Mouse (Mus musculus) kidney, adult 8-10 months (tissue): ENCODE results near the gene Fbxo3.
"Not testable (repeated sequence)": the region's sequence is repeated elsewhere in the genome, so short reads cannot be mapped to it uniquely, and the experiment has no call there.

Experiments used
- DNase-seq, 2 experiments: peaks; one replicate each; pipeline ENCODE4 v3.0.0; 2022

Gene Fbxo3

DNA sequence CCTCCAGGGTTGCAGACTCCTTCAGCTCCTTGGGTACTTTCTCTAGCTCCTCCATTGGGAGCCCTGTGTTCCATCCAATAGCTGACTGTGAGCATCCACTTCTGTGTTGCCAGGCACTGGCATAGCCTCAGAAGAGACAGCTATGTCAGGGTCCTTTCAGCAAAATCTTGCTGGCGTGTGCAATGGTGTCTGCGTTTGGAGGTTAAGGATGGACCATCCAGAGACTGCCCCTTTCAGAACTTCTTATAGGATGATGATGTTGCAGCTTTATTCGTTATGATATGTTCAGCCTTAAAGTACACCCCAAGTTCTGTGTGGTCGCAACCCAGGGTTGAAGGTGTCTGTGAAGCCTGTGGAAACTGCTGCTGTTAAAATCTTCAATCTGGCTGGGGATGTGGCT is 69.9 kb downstream of the Fbxo3 start:
- not testable (repeated sequence) for DNase-seq

DNA sequence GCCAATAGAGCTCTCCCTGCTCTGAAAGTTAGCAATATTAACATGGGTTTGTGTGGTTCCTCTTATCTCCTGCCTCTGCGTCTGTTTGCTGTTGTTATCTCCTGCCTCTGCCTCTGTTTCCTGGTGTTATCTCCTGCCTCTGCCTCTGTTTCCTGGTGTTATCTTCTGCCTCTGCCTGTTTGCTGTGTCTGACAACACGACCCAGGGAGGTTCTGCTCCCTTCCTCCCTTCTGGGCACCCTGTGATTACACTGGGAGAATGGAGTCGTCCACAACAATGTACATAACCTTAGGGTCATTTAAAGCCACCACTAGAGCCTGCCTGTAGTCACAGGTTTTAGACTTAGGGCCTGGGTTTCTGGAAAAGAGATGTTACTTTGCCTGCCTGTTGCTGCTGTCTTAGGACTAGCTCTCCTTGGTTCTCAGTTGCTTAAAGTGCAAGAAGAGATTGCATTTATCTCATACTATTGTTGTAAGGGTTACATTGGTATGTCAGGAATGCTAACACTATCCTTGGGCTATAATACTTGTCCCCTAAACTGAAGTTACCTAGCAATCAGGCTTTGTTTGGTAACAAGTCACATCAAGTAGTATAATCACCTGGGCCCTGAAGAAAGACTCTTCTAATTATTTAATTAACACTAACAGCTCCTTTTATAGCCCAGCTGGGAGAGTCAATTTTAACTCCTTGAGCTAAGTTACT is 71.2 kb downstream of the Fbxo3 start:
- no peak for DNase-seq

DNA sequence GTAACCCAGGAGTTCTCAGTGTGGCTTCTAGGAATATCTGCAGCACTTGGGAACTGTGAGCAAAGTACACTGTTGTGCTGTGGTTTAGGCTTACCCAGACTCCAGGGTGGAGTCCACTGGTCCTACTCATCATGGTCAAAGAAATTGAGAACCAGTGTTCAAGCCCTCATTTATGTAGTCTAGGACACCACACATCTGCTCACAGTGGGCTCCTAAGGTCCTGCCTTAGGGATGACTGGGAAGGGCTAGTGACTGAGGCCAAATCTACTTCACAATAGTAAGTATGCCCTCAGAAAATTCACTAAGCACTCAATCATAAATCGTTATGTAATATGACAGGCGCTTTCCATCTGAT is 71.7 kb downstream of the Fbxo3 start:
- no peak for DNase-seq

DNA sequence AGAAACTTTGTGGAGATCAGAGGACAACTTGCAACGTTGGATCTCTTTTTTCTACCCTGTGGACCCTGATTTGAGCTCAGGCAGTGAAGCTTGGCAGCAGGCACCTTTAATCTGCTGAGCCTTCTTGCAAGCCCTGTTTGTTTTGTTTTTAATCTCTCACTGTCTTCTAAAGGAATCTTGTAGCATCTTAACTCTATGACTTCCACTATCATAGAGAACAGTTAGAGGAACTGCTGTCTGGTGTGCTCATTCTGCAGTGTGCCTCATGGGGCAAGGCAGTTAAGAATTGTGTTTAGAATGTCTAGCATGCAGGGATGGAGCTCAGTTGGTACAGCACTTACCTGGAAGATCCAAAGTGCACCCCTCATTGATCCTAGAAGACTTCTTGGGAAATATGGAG is 72.4 kb downstream of the Fbxo3 start:
- DNase-seq = no peak

DNA sequence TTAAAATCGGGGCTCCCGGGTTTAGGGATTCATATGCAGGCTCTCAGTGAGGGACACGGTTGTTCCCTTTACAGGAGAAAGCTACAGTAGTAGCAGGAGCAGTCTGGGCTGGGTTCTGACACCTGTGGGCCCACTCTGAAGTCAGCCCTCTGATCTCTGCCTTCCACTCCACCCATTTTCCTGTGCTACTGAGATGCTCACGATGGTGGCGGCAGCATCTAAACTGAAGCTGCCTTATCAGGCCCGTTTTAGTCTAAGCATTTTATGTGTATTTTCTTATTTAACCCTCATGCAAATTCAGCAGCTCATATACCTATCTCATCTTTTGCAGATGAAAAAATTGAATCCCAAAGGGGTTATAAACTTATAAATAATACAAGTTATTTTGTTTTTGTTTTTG is 77.3 kb downstream of the Fbxo3 start:
- no peak for DNase-seq

DNA sequence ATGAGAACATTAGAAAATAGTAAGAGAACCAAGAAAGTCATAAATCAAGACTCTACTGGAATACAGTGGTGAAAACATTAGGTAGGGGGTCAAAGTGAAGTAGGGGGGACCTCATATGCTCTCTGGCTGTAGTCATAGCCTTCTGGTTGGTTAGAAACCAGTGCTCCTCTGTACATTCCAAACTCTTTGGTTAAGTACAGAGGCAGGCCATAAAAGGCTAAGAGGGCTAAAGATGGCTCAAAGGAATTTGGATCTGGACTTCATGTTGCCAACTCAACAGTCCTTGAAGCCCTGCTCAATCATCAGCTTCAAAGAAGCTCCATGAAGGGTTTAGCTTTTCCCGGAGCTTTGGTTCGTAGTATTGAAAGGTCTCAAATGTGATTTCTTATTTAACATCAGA is 81.5 kb downstream of the Fbxo3 start:
- not testable (repeated sequence) for DNase-seq

DNA sequence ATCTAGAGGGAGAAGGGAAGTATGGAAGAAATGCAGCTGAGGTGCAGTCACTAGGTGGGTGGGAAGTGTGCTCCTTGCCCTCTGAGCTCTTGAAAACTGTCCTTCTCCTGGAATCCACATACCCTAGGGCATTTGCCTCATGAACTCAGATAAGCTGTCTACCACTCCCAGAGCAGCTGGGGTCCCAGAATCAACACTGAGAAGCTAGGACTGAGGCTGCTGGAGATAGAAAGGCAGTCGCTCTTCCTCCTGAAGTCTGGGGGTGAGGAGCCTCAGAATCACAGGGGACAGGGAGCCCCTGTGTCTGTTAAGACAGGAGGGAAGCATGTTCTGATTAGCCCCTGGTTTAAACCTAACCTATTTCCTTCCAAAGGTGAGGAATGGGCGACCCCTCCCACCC is 82.0 kb downstream of the Fbxo3 start:
- DNase-seq = no peak

DNA sequence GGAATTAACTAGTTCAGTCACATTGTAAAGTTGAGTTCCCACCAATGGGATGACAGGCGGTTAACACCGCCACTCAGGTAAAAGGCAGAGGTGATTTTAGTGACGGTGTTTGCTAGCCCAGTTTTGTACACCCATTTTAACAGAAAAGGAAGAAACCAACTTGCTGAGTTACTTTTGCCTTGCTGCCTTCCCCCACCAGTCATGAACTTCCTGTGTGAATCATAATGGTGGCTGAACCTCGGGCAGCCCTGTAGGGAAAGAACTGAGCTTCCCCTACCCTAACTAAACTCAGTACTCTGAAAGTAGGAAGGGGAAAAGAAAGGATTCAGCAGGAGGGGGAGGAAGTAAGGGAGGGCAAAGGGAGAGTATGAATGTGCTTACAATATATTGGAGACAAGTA is 82.5 kb downstream of the Fbxo3 start:
- DNase-seq = no peak

DNA sequence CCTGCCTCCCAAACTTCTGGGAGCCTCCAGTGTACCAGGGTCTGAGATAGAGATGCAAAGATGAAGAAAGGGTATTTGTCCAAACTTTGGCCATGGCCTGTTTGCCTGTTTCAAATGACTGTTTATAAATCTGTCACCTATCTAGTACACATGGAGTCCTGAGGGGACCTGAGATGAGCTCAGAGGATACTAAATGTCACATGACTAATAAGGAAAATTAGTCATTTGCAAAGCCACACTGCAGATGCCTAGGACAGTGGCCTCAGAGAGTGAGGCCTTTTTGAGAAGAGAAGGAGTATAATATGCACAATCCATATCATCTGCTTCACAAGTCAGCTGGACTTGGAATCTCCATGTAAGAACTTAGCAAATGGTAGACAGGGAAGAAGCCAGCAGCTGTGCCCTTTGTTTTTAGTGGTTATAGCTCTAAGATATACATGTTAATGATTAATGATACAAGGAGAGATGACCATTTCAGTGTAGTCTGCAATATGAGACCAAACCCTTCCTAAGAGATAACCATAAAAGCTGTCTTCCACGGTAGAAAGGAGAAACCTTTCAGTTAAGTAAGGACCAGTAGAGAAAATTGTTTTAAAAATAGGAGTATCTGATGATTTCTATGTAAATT is 83.8 kb downstream of the Fbxo3 start:
- DNase-seq = not testable (repeated sequence)
